22 mouse cellular contexts compared by ENCODE assay signal in the genomic region with DNA sequence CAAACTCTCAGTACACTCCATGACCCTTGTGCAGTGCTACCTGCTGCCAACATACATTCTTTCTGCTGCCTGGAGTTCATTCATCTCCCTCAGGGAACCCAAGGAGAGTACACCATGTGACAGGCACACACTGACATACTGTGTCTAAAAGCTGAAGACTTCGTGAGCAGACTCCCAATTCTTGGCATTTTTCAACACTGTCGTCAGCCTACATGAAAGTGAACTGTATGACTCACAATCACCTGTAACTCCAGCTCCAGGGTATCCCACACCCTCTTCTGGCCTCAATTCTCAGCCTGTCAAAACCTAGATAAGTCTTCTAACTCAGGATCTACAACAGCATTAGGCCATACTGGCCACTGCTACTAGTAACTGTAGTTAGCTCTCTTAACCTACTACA. TPM values are rescaled to one million over a fixed set of nuclear protein-coding genes. Genes with fewer than 3 reads are reported as not detected.
DNase-seq lines count a peak whose midpoint lies in the region; ATAC-seq and TF ChIP-seq lines count a peak whose summit lies in the region.
"Had no signal": no experiment of that assay in that cellular context is flagged by ENCODE, and none has a peak within 500 bp of the region (broad histone marks: within the 10 kb centered on the region; RNA-seq: fewer than 3 reads in every experiment).

No protein-coding gene starts in this region.

- WGBS in hindbrain, embryonic 10.5 days: 78% methylated on average over 2 of the region's 2 CpGs
- 90% methylated on average over 2 of the region's 2 CpGs for WGBS in hindbrain, embryonic 14.5 days

- H3K4me2 ChIP-seq in hindbrain, embryonic 14.5 days (replicated peaks): no peak overlapping the region
- H3K4me2 ChIP-seq: hindbrain, embryonic 13.5 days; intestine, embryonic 15.5 days; liver, embryonic 11.5 days; midbrain, embryonic 12.5 days; neural tube, embryonic 13.5 days; stomach, embryonic 15.5 days had no signal

- intact Hi-C loops in left cerebral cortex, adult 2 months (cut with DNase I): no loop called here
- intact Hi-C loops in left cerebral cortex, postnatal 4 days (cut with DNase I): no loop called here

- TF ChIP-seq CTCF in left cerebral cortex, adult 2 months (IDR thresholded peaks at IDR 0.05): no peak

- peaks cover 21% of the 10 kb centered on the region for H3K4me1 ChIP-seq in hindbrain, embryonic 10.5 days (replicated peaks)
- H3K4me1 ChIP-seq in hindbrain, embryonic 14.5 days (replicated peaks; ENCODE audit: control insufficient read depth, insufficient read depth, low read length): peaks cover 7% of the 10 kb centered on the region; the same call in 1 of the 2 replicates

- no peak overlapping the region for H3K9ac ChIP-seq in hindbrain, embryonic 14.5 days
- H3K9ac ChIP-seq: hindbrain, embryonic 13.5 days; intestine, embryonic 15.5 days; midbrain, embryonic 12.5 days; neural tube, embryonic 13.5 days; stomach, embryonic 15.5 days had no signal

- DNase-seq in frontal cortex, postnatal 10 days (ENCODE audit: low spot score in 2 of 2): no peak
- DNase-seq in left cerebral cortex, adult 2 months (ENCODE audit: extremely low spot score in 1 of 2, low spot score in 2 of 2): no peak
- DNase-seq in left cerebral cortex, postnatal 4 days: no peak
- DNase-seq in 3T3-L1 (ENCODE audit: low read depth, low spot score): peak; percentile 53
- peak; percentile 76 for DNase-seq in brain, adult 2 months (ENCODE audit: low read depth, low spot score)
- DNase-seq in hindbrain, embryonic 10.5 days (ENCODE audit: low spot score): no peak
- DNase-seq in hindbrain, embryonic 14.5 days (ENCODE audit: low spot score): no peak
- DNase-seq: adrenal gland, adult 2 months; B cell, adult 2 months; cerebellum, adult 11 months; cerebellum, postnatal 25 days; gastrocnemius, postnatal 14 days; layer of hippocampus, adult 9-11 months; thymus, postnatal 14 days had no signal

- peak; percentile 45; the same call in 1 of the 2 replicates for ATAC-seq in frontal cortex, adult (ENCODE audit: low TSS enrichment)
- no peak for ATAC-seq in hindbrain, embryonic 14.5 days (ENCODE audit: low FRiP score)
- ATAC-seq: intestine, embryonic 15.5 days had no signal

- no peaks in the 10 kb centered on the region for H3K36me3 ChIP-seq in hindbrain, embryonic 10.5 days
- H3K36me3 ChIP-seq in hindbrain, embryonic 14.5 days (replicated peaks; ENCODE audit: control insufficient read depth, insufficient read depth): no peaks in the 10 kb centered on the region
- H3K36me3 ChIP-seq: hindbrain, embryonic 13.5 days; intestine, embryonic 15.5 days; midbrain, embryonic 12.5 days; neural tube, embryonic 13.5 days; stomach, embryonic 15.5 days had no signal

- H3K27me3 ChIP-seq in hindbrain, embryonic 10.5 days (ENCODE audit: insufficient read depth, poor library complexity, severe bottlenecking): peaks cover 51% of the 10 kb centered on the region
- H3K27me3 ChIP-seq in hindbrain, embryonic 14.5 days (ENCODE audit: control insufficient read depth, insufficient read depth, low read length): 0 out of 2 replicates have a peak, but pooled peaks cover 5% of the 10 kb centered on the region
- H3K27me3 ChIP-seq: intestine, embryonic 15.5 days; stomach, embryonic 15.5 days had no signal

- H3K9me3 ChIP-seq in hindbrain, embryonic 10.5 days: no peaks in the 10 kb centered on the region
- no peaks in the 10 kb centered on the region for H3K9me3 ChIP-seq in hindbrain, embryonic 14.5 days (ENCODE audit: control insufficient read depth, low read length)
- H3K9me3 ChIP-seq: hindbrain, embryonic 13.5 days; intestine, embryonic 15.5 days; midbrain, embryonic 12.5 days; neural tube, embryonic 13.5 days; stomach, embryonic 15.5 days had no signal

- peak overlapping the region; percentile 54 for H3K27ac ChIP-seq in left cerebral cortex, adult 2 months
- H3K27ac ChIP-seq in hindbrain, embryonic 10.5 days: no peak overlapping the region
- no peak overlapping the region for H3K27ac ChIP-seq in hindbrain, embryonic 14.5 days
- H3K27ac ChIP-seq: hindbrain, embryonic 13.5 days; intestine, embryonic 15.5 days; macrophage; midbrain, embryonic 12.5 days; neural tube, embryonic 13.5 days; stomach, embryonic 15.5 days had no signal

- no peak overlapping the region for H3K4me3 ChIP-seq in left cerebral cortex, adult 2 months
- no peak overlapping the region for H3K4me3 ChIP-seq in hindbrain, embryonic 10.5 days
- no peak overlapping the region for H3K4me3 ChIP-seq in hindbrain, embryonic 14.5 days (replicated peaks; ENCODE audit: low read length)
- H3K4me3 ChIP-seq: hindbrain, embryonic 13.5 days; intestine, embryonic 15.5 days; midbrain, embryonic 12.5 days; neural tube, embryonic 13.5 days; stomach, embryonic 15.5 days had no signal

RNA-seq across cellular contexts. Expression of gene Vgll4, which starts 5.6 kb away (rescaled TPM):
- 10 to 100 TPM; 61.4 to 63.8 TPM for total RNA-seq in left cerebral cortex, adult 2 months (2021)
- total RNA-seq in left cerebral cortex, postnatal 4 days (2021): 10 to 100 TPM; 60.0 to 63.7 TPM
- polyA plus RNA-seq in hindbrain, embryonic 10.5 days (2016; fragmentation: Nextera tagmentation; extraction: Ambion mirVana): 73.3 and 86.6 TPM in 2 replicates
- 37.9 and 38.4 TPM in 2 replicates for polyA plus RNA-seq in hindbrain, embryonic 14.5 days (2014; fragmentation: Nextera tagmentation; extraction: Ambion mirVana)

Comparison
In these comparisons a context has a peak if more than half of its experiments do, and no peak if none do; other contexts are left out.
1. DNase-seq: peak in 3T3-L1 (single experiment) and brain, adult 2 months (single experiment); none in frontal cortex, postnatal 10 days (0 of 2), left cerebral cortex, adult 2 months (0 of 2), left cerebral cortex, postnatal 4 days (single experiment), hindbrain, embryonic 10.5 days (single experiment) and hindbrain, embryonic 14.5 days (single experiment).